Mouse (Mus musculus) heart, postnatal 0 days (tissue): ENCODE results near the gene Sult1b1. TPM values are rescaled to one million over a fixed set of nuclear protein-coding genes. Genes with fewer than 3 reads are reported as not detected.

Experiments
- ATAC-seq: fragments of 200-750 bp; cut with Nextera tagmentation; 2 replicates; pipeline ENCODE4 v1.8.0; 2017; ENCODE audit warnings: low read depth, moderate number of reproducible peaks, moderate library complexity; ENCODE audit not compliant: insufficient read depth
- DNase-seq: peaks from one replicate; pipeline ENCODE4 v3.0.0-alpha.2; 2016; ENCODE audit warnings: low spot score
- H3K27ac ChIP-seq: fragments of 300-500 bp; sonication (generic); 2 replicates; pipeline ENCODE4 v1.5.1; 2014; ENCODE audit warnings: low read depth, mild to moderate bottlenecking
- H3K27me3 ChIP-seq: fragments of 300-500 bp; sonication (generic); 2 replicates; pipeline ENCODE4 v1.6.1; 2014; ENCODE audit warnings: low read length, mixed read lengths; ENCODE audit not compliant: control insufficient read depth, insufficient read depth
- H3K36me3 ChIP-seq: fragments of 300-500 bp; sonication (generic); replicated peaks from 2 replicates; pipeline ENCODE4 v1.6.1; 2014; ENCODE audit warnings: low read length, mixed read lengths; ENCODE audit not compliant: control insufficient read depth, insufficient read depth
- H3K4me1 ChIP-seq: fragments of 300-500 bp; sonication (generic); 2 replicates; pipeline ENCODE4 v1.6.1; 2014; ENCODE audit warnings: antibody characterized with exemption; ENCODE audit not compliant: control insufficient read depth, insufficient read depth
- H3K4me2 ChIP-seq: fragments of 300-500 bp; sonication (generic); 2 replicates; pipeline ENCODE4 v1.6.1; 2014; ENCODE audit warnings: low read depth, mild to moderate bottlenecking, low read length, moderate library complexity
- H3K4me3 ChIP-seq: fragments of 300-500 bp; sonication (generic); 2 replicates; pipeline ENCODE4 v1.5.1; 2014; ENCODE audit warnings: low read depth, low read length
- H3K9ac ChIP-seq: fragments of 300-500 bp; sonication (generic); replicated peaks from 2 replicates; pipeline ENCODE4 v1.6.1; 2014; ENCODE audit warnings: low read depth, low read length, mixed read lengths
- H3K9me3 ChIP-seq: fragments of 300-500 bp; sonication (generic); replicated peaks from 2 replicates; pipeline ENCODE4 v1.6.1; 2016; ENCODE audit warnings: low read length; ENCODE audit not compliant: control insufficient read depth
- CTCF ChIP-seq: IDR thresholded peaks from 2 replicates; pipeline ENCODE4 v1.5.1; 2016; ENCODE audit warnings: antibody characterized with exemption, control low read depth, low read depth
- EP300 ChIP-seq: IDR thresholded peaks from 2 replicates; pipeline ENCODE4 v1.6.1; 2016; ENCODE audit warnings: antibody characterized with exemption, low read depth
- WGBS: fragments of 180-500 bp; shearing (Covaris S2); extraction: QIAGEN DNeasy Blood & Tissue Kit; methylation state at CpG from one replicate; pipeline ENCODE4 v1.1.7; 2014; 5-methylcytosine and 5-hydroxymethylcytosine counted together
- polyA plus RNA-seq: library from polyadenylated mRNA; unstranded; fragments of >200 nt; fragmentation: Nextera tagmentation; extraction: Ambion mirVana; gene quantifications from 2 replicates; pipeline ENCODE4 v1.2.1, GENCODE M21; 2015
- total RNA-seq: library from RNA; depleted of rRNA; stranded (reverse); fragments of >200 nt; gene quantifications from 2 replicates; pipeline ENCODE4 v1.2.3, GENCODE M21; 2014; ENCODE audit warnings: low replicate concordance; rRNA removed

Sult1b1 gene
- not detected in 2 replicates for total RNA-seq
- polyA plus RNA-seq = not detected in 2 replicates

GRCm38 (mm10) chr5:87538111-87538510 is at the start of gene Sult1b1:
Gene Sult1b1, minus strand, starts transcription at chr5:87538195.
- H3K27ac ChIP-seq = no peak within 1 kb of the TSS
- WGBS = 79% methylated on average over 2 of the region's 2 CpGs
- H3K27me3 ChIP-seq = no peaks in the 10 kb centered on the region
- H3K36me3 ChIP-seq = no peaks in the 10 kb centered on the region
- no peaks in the 10 kb centered on the region for H3K9me3 ChIP-seq
- no peaks in the 10 kb centered on the region for H3K4me1 ChIP-seq
- TF ChIP-seq CTCF (no peak), EP300 (no peak)
- H3K9ac ChIP-seq = no peak within 1 kb of the TSS
- H3K4me3 ChIP-seq = no peak within 1 kb of the TSS
- no peak for ATAC-seq
- H3K4me2 ChIP-seq = no peak within 1 kb of the TSS
- DNase-seq = no peak

DNA sequence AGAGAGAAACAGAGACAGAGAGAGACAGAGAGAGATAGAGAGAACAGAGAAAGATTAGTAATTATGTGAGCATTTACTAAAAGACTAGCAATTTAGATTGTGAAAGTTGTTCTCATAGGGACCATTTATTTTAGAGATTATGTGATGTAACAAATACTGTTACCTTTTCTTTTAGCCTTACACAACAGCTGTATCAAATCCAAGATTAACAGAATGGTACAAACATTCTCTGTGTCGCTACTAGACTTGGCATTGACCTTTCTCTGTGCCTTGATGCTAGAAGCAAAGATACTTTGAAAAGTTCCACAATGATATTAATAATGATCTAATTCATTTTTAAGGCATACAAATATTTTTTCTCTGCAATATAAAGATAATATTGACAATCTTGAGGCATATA is 42.4 kb upstream of the Sult1b1 start:
- no peaks in the 10 kb centered on the region for H3K4me1 ChIP-seq
- no peaks in the 10 kb centered on the region for H3K36me3 ChIP-seq
- 69% methylated on average over 1 of the region's 1 CpGs for WGBS

DNA sequence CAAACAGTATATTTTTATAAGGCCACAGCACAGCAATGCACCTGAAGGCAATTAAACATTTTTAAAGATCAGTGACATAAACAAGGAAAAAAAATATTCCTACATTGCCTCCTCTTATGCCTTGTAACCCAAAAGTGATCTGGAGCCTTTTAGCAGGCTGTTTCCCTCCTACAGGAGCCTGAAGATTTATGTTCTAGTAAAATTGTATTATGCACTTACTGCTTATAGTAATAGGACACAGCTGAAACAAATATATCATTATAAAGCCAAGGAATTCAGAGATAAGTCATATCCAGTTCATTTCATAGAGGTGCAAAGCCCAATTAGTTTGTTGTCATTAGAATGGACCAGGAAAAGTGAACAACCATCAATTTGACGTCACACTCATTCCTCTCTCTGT is 36.2 kb upstream of the Sult1b1 start:
- no peaks in the 10 kb centered on the region for H3K36me3 ChIP-seq
- DNase-seq (no peak), ATAC-seq (no peak)
- no peak overlapping the region for H3K27ac ChIP-seq
- H3K9ac ChIP-seq = no peak overlapping the region
- no peaks in the 10 kb centered on the region for H3K9me3 ChIP-seq
- H3K4me3 ChIP-seq = no peak overlapping the region
- H3K4me2 ChIP-seq = no peak overlapping the region
- no peaks in the 10 kb centered on the region for H3K27me3 ChIP-seq
- no peaks in the 10 kb centered on the region for H3K4me1 ChIP-seq
- WGBS = 54% methylated on average over 1 of the region's 1 CpGs
- TF ChIP-seq CTCF (no peak), EP300 (no peak)

More for the DNA sequence above, 42.4 kb upstream of the Sult1b1 start:
- no peak for TF ChIP-seq EP300
- TF ChIP-seq CTCF = no peak
- H3K27me3 ChIP-seq = no peaks in the 10 kb centered on the region
- H3K9ac ChIP-seq = no peak overlapping the region
- ATAC-seq (no peak), DNase-seq (no peak)
- H3K4me3 ChIP-seq = no peak overlapping the region
- H3K27ac ChIP-seq = no peak overlapping the region
- H3K9me3 ChIP-seq = no peaks in the 10 kb centered on the region
- no peak overlapping the region for H3K4me2 ChIP-seq

GRCm38 (mm10) chr5:87573490-87573889 is 35.5 kb upstream of the Sult1b1 start:
- Histone ChIP-seq H3K9me3 (no peaks in the 10 kb centered on the region), H3K36me3 (no peaks in the 10 kb centered on the region), H3K9ac (no peak overlapping the region), H3K27ac (no peak overlapping the region), H3K4me1 (no peaks in the 10 kb centered on the region), H3K27me3 (no peaks in the 10 kb centered on the region), H3K4me3 (no peak overlapping the region), H3K4me2 (no peak overlapping the region)
- DNase-seq (no peak), ATAC-seq (no peak)
- no peak for TF ChIP-seq CTCF
- TF ChIP-seq EP300 = no peak
- 54% methylated on average over 5 of the region's 5 CpGs for WGBS

GRCm38 (mm10) chr5:87572781-87573180 is 34.8 kb upstream of the Sult1b1 start:
- Histone ChIP-seq H3K9me3 (no peaks in the 10 kb centered on the region), H3K36me3 (no peaks in the 10 kb centered on the region), H3K4me3 (no peak overlapping the region), H3K27me3 (no peaks in the 10 kb centered on the region), H3K4me1 (no peaks in the 10 kb centered on the region), H3K9ac (no peak overlapping the region), H3K27ac (no peak overlapping the region), H3K4me2 (no peak overlapping the region)
- ATAC-seq = no peak
- 74% methylated on average over 6 of the region's 6 CpGs for WGBS
- no peak for TF ChIP-seq EP300
- TF ChIP-seq CTCF = no peak
- no peak for DNase-seq

- WGBS = 69% methylated on average over 5 of the region's 5 CpGs
- H3K9ac ChIP-seq = no peak within 1 kb of the TSS
- DNase-seq = no peak
These were observed 30.9 kb upstream of the Sult1b1 start, which contains the start of gene Sult1d1 for GRCm38 (mm10) chr5:87568845-87569244. Gene Sult1d1, minus strand, starts transcription at chr5:87569027.

More at GRCm38 (mm10) chr5:87568845-87569244, 30.9 kb upstream of the Sult1b1 start, which contains the start of gene Sult1d1:
- no peak within 1 kb of the TSS for H3K4me3 ChIP-seq
- H3K4me1 ChIP-seq = no peaks in the 10 kb centered on the region
- no peaks in the 10 kb centered on the region for H3K36me3 ChIP-seq
- no peaks in the 10 kb centered on the region for H3K9me3 ChIP-seq
- H3K27ac ChIP-seq = no peak within 1 kb of the TSS
- no peak for TF ChIP-seq CTCF
- TF ChIP-seq EP300 = no peak
- no peaks in the 10 kb centered on the region for H3K27me3 ChIP-seq
- ATAC-seq = no peak
- no peak within 1 kb of the TSS for H3K4me2 ChIP-seq
